Mouse (Mus musculus) cerebellum, adult 9-11 months (tissue): Measurements from ENCODE around the gene March4.
A peak's percentile ranks its signal among the peaks of the same experiment; 100 is the strongest.

Experiments used
- DNase-seq: peaks from one replicate; pipeline ENCODE4 v3.0.0; 2022

March4 gene

GRCm38 (mm10) chr1:72439146-72439545, 97.6 kb downstream of the March4 start:
- peak; percentile 67 for DNase-seq

DNA sequence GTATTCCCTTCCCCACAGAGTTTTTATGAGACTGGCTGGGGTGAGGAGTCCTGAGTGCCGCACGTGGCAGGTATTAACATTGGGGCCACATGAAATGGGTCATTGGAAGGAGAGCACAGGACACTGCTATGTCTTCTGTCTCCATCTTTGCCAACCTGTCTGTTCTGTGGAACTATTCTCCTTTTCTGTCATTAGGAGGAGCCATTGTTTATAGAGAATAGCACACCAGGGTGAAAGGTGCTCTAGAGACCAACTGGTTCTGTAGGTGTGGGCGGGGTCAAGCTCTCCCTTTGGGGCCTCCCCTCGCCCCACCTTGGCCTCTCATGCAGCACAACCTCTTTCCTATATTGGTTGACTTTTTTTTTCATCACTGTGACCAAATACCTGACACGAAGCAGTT, 99.8 kb downstream of the March4 start:
- DNase-seq = no peak

- no peak for DNase-seq
Measured at GRCm38 (mm10) chr1:72434510-72434909, 102.2 kb downstream of the March4 start.

DNA sequence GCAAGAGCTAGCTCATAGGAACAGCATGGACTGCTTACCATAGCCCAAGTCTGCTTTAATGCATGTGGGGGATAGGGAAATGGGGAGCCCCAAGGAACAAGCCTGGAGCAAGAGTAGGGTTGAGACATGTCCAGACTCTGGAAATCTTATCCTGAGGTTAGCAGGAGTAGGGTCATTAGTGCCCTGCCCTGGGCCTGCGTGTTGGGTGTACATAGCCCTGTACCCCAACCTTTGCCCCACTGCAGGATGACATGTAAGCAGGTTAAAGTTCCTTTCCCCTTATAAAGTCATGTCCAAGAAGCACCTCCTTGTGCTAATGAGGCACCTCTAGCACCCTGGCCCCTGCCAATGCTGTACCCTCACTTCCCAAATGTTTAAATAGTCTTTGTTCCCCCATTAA, 104.2 kb downstream of the March4 start:
- DNase-seq = no peak

GRCm38 (mm10) chr1:72429107-72429807, 107.5 kb downstream of the March4 start:
- no peak for DNase-seq

DNA sequence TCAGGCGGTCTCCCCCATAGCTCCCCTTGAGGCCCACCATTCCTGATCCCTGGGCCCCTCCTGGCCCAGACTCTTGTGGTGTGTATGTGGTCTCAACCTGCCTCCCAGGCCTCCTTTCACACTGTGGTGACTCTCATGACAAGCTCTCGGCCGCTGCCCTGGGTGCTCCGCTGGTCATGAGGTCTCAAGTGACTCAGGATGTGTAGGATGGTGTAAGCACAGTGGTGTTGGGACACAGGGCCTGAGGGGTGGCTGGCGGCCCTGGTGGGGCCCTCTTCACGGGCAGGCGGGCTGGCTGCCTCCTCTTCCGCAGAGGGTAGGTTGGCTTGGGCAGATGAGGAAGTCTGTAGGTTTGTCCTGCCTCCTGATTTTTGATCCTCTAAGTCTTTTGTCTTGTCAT, 108.2 kb downstream of the March4 start:
- no peak for DNase-seq

DNA sequence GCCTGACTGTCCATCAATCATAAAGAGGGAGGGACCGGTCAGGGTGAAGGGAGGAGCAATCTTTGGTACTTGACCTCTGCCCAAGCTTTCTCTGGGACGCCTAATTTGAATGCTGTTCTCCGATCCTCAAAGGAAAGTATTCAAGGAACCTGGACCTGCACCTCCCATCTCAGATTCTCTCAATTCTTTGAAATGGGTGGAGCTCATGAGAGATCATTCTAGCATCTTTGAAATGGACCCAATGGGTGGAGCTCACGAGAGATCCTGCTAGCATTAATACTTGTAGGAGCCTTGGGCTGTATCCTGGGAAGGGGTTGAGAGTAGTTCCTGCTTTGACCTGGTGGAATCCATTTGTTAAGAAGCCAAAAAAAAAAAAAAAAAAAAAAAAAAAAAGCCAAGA, 110.3 kb downstream of the March4 start:
- DNase-seq = no peak

- peak; percentile 86 for DNase-seq
Measured at GRCm38 (mm10) chr1:72422121-72422520, 114.6 kb downstream of the March4 start.

GRCm38 (mm10) chr1:72420220-72420619, 116.5 kb downstream of the March4 start:
- no peak for DNase-seq

DNA sequence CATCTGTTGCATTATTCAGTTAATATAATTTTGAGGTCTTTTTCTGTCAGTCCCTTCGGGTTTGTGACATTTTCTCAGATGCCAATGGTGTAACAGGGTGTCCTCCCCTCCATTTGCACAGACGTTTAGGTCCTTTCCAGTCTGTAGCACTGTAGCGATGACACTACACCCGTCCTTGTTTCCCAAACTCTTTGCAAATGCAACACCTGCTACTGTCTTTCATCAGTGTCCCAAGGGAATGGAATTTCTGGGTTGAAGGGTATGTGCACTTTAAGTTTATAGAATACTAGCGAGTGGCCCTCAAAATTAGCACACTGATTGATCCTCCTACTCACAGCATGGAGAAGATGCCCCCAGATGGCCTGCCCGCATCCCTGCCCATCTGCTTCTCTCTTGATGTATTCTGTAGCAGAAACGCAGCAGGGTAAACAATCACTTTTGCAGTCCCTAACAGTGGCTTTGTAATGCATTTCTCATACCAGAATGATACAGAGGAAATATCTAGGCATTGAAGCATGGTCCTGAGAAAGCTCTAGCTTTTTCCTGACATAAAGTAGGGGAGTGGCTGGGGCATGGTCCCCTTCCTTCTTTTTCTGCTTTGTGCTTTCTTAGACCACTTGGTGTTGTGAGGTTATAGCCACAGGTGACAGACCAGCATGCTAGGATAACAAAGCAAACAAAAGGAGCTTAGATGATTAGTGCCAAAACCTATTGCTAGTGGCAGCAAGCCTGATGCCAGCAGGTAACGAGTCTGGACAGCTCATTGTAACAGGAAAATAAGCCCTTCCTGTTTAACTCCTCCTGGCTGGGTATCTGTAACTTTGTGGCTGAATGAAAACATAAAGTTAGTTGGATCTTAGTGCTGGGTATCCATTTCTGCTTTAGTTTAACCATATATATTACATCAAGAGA, 117.7 kb downstream of the March4 start:
- DNase-seq = no peak

DNA sequence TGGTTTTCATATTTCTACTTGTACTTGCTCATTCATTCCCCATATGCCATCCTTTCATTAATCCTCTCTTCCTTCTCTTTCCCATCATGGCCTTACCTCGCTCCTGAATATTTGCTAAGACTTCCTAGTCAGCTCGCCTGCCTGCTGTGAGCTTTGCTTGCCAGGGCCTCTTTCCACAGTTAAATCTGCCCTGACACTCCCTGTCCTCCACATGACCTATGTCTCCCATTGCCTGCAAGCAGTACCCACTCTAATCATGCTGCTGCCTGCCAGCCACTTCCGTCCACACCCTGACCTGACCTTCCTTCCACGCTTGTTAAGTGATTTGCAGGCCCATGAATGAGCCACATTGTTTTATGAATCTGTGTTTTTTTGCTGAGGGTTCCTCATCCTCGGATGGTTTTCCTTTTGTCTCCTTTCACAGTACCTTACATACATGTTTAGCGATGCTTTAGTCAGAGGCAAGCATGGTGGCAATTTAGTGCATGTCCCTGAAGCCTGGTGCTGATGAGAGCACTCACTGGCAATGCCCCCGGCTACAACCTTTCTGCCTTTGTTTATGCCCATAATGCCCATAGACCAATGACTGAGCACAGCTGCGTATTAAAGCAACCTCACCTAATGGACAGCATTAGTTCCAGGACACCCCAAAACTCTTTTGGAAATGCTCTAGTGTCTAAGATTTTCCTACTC, 122.0 kb downstream of the March4 start:
- no peak for DNase-seq

DNA sequence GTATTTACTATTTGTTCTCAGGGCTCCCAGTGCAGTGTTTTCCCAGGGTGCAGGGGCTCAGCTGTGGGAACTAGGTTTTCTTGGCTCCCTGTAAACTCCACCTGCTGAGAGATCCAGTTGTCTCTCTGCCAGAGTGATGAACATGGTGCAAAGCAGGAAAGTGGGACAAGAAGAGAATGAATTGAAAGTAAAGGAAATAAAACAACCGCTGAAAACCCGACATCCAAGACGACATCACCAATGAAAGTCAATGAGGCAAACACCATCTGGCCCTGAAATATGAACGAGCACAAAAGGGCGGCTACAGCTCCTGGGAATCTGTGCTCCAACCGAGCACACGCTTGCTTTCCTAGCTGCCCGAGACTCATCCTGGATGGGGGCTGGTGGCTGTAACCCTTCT, 122.6 kb downstream of the March4 start:
- no peak for DNase-seq

DNA sequence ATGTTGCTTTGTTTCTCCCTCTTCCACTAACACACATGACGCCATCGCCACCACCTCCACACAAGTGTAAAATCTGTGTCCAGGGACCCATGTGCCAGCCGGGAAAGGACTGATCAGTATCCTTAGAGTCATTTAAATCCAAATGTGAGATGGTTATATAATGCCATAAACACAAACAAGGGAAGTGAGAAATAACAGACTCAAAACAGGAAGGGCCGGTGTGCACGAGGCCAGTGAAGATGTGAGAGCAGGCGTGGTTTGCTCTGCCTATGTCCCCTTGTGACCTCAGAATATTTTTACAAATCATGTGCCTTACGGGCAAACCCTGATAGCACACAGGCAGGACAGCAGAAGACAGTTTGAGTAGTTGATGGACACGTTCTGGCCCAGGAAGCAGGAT, 123.5 kb downstream of the March4 start:
- no peak for DNase-seq

GRCm38 (mm10) chr1:72411108-72411507, 125.6 kb downstream of the March4 start:
- no peak for DNase-seq

DNA sequence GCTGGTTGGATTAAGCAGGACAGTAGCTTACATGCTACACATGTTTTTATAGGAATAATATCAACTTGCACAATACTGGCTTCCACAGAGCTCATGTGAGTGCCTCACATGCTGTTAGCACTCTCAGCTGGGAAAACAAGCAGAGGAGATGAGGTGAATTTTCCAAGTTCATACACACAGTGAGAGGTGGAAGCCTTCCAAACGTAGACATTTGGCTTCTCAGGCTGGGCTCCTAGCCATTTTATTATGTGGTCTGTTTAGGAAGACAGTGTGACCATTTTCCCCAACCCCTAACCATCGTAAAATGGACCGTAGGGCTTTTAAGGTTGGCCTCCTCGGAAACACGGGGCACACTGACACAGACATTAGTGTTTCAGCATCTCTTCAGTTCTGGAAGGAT, 126.8 kb downstream of the March4 start:
- DNase-seq = peak; percentile 62

DNA sequence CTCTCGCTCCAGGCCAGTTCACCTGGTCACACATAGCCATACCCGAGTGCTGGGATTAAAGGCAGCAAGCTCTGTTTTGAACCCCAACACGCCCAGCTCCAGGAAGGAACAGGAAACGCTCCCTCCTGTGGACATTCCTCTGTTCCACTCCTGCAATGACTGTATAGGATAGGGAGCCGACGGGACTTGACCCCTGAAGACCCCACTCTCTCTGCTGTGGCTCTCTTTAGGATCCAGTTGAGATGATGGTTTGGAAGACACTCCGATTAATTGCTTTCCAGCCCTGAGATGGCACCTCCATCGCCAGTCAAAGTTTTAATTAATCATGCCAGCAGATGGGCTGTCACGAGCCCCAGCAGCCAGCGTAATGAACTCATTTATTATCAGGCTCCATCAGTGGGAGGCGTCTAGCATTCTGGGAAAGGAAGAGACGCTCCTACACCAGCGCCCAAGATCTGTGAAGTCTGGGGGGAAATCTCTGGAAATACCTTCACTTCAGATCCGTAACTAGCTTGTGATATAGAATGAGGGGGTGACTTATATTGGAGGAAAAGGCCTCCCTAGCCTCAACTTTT, 130.1 kb downstream of the March4 start:
- DNase-seq = no peak

- no peak for DNase-seq
Measured at GRCm38 (mm10) chr1:72401331-72402069, 135.2 kb downstream of the March4 start.

DNA sequence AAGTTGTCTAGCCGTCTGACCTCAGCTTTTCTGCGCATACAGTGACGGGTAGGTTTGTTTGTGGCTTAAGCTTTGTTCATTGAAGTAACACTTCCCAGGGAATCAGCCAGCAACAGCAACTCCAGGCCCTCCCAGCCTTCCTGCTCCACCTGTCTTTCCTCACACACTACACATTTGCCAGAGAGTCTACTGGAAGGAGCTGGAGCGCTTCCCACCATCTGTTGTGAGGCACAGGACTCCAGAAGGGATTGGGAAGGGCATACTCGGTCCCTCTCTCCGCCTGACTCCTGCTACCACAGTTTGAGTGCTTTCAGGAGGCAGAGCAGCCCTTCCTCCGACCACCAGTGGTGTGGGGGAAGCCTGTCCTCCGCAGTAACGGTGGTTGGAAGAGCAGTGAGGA, 136.1 kb downstream of the March4 start:
- peak; percentile 93 for DNase-seq

DNA sequence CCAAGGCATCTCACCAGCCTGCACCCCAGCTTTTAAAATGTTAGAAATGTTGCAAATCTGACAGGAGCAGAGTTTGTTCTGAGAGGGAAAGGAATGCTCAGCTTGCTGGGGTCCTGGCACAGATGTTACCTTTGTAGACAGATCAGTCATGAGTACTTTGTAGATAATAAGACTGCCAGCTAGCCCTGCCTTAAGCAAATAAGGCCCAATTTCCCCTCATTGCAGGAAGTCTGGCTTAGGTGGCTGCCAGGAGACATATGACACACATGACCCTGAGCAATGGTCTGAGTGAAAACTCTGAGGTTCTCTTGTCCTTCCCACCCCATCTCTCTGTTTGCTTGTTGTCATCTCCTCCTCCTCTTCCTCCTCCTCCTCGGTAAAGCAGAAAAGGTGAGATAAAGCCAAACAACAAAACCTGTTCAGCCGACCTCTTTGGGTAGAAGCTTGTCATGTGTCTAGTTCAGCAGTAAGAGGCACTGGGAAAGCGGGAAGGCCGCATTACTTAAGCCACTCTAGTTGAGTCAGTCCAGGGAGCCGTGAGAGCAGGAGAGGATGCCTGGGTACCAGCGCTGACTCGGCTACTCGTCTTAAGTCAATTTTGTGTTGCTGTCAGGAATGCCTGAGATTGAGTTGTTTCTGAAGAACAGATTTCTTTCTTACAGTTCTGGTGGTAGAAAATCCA, 136.9 kb downstream of the March4 start:
- DNase-seq = no peak

DNA sequence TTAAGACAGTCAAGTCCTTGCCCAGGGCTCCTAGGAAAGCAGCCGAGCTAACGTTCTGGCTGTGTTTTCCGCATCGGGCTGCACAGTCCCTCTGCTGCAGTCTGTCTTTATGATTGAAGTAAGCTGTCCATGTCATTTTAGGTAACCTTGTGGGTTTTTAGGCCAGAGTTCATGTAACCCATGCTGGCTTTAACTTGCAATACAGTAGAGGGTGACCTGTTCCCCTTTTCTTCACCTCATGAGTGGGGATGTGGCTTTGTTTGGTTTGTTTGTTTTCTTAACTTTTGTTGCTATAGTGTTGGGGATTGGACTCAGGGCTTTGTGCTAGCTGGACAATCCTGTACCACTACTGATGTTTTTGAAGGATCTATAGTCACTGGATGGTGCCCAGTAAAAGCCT, 146.3 kb downstream of the March4 start:
- DNase-seq = no peak

GRCm38 (mm10) chr1:72383651-72384050, 153.1 kb downstream of the March4 start:
- no peak for DNase-seq

GRCm38 (mm10) chr1:72383056-72383455, 153.7 kb downstream of the March4 start:
- DNase-seq = no peak
